Mouse (Mus musculus): ENCODE data around the gene Spdef. TPM values are rescaled to one million over a fixed set of nuclear protein-coding genes. Genes with fewer than 3 reads are reported as not detected.
A peak's percentile ranks its signal among the peaks of the same experiment; 100 is the strongest.

Spdef gene
- polyA plus RNA-seq, 1 experiment from 2014 or later: 0.51 TPM

DNA sequence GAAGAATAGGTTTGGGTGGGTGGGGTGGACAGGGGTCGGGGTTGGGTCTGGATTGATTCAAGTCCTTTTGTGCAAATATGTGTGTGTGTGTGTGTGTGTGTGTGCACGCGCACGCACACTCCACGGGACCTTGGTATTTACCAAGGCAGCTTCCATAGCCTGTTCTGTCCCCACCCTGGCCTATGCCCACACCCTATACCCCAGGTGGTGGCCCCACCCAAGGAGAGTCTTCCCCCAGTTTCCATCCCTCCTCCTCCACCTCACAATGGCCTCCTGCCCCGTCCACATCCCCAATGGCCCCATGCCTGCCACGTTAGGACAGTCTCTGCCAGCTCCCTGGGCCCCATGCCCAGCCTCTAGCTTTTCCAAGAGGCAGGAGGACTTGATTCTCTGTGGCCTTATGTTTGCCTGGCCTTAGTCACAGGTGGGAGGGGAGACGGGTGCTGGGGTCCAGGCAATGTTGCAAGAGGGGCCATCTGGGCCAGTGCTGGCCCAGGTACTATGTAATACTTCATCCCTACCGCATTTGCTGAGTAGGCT, 7.6 kb downstream of the Spdef start:
- 64% methylated on average over 9 of the region's 9 CpGs for WGBS
- no peak overlapping the region for H3K9ac ChIP-seq (replicated peaks)
- ATAC-seq (replicated peaks): no peak
- H3K9me3 ChIP-seq: no peaks in the 10 kb centered on the region
- H3K27ac ChIP-seq (replicated peaks): no peak overlapping the region
- no peaks in the 10 kb centered on the region for H3K36me3 ChIP-seq
- H3K4me3 ChIP-seq: no peak overlapping the region
- peaks cover 16% of the 10 kb centered on the region for H3K4me1 ChIP-seq
- no peaks in the 10 kb centered on the region for H3K27me3 ChIP-seq
- H3K4me2 ChIP-seq (replicated peaks): no peak overlapping the region

DNA sequence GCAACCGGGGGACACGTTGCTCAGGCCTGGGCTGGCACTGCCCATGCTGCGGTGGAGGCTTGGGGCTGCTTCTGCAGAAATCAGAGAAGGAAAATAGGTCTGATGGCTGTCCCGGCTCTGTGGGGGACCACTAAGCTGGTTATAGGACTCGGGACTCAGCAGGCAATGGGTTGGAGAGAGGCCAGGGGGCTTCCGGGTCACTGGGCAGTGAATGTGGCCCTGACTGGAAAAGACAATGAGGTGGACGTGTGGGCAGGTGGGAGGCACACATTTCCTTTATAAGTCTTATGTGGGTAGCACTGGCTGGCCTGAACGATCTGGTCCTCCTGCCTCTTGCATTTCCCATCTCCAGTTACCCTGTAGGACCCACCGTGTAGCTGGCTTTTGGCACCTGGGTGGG, 8.4 kb downstream of the Spdef start:
- Histone ChIP-seq H3K4me1 (peaks cover 14% of the 10 kb centered on the region), H3K27ac (replicated peaks) (no peak overlapping the region), H3K4me2 (replicated peaks) (no peak overlapping the region), H3K36me3 (no peaks in the 10 kb centered on the region), H3K9me3 (no peaks in the 10 kb centered on the region), H3K4me3 (no peak overlapping the region), H3K27me3 (no peaks in the 10 kb centered on the region), H3K9ac (replicated peaks) (no peak overlapping the region)
- 25% methylated on average over 9 of the region's 9 CpGs for WGBS
- no peak for ATAC-seq (replicated peaks)

DNA sequence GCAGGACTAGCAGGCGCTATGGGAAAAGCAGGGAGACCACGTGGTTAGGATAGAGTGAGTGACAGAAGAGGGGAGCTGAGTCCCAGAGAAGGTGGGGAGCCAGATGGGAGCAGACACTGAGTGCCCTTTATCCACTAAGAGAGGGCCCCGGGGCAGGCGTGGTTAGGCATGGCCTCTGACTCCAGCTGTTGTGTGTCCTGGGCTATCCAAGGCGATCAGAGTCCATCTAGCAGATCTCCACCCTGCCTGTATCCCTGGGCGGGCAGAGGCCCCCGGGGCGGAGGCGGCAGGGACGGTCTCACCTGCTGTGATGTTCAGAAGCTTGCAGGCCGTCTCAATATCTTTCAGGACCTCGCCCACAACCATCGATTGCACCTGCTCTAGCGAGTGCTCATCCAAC, 9.1 kb downstream of the Spdef start:
- peaks cover 10% of the 10 kb centered on the region; the same call in 1 of the 2 replicates for H3K4me1 ChIP-seq
- no peak overlapping the region for H3K4me3 ChIP-seq
- H3K9me3 ChIP-seq: no peaks in the 10 kb centered on the region
- H3K27me3 ChIP-seq: no peaks in the 10 kb centered on the region
- H3K27ac ChIP-seq (replicated peaks): no peak overlapping the region
- no peaks in the 10 kb centered on the region for H3K36me3 ChIP-seq
- no peak overlapping the region for H3K9ac ChIP-seq (replicated peaks)
- WGBS: 72% methylated on average over 14 of the region's 14 CpGs
- ATAC-seq (replicated peaks): no peak
- no peak overlapping the region for H3K4me2 ChIP-seq (replicated peaks)

DNA sequence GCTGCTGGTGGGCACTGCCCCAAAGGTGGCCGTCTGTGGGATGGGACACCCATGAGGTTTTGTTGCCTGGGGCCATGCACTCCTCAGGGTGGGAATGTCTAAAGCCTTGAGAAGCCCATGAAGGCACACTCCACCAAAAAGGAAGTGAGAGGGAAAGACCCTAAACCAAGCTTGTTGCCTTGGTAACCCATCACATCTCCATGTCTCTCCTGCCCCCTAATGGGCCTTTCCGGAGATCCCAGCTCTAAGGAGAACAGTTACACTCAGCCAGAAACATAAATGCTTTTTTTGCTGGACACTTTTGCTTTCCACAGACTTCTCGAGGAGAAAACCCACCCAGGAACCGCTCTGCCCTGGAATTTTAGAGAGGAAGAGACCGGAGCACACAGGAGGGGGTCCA, 10.5 kb downstream of the Spdef start:
- no peak overlapping the region for H3K4me2 ChIP-seq (replicated peaks)
- H3K4me1 ChIP-seq: peaks cover 10% of the 10 kb centered on the region; the same call in 1 of the 2 replicates
- H3K27ac ChIP-seq (replicated peaks): no peak overlapping the region
- 0 out of 2 replicates have a peak, but pooled peaks cover 4% of the 10 kb centered on the region for H3K27me3 ChIP-seq
- no peak; the same call in 1 of the 2 replicates for ATAC-seq (replicated peaks)
- no peaks in the 10 kb centered on the region for H3K9me3 ChIP-seq
- no peaks in the 10 kb centered on the region for H3K36me3 ChIP-seq
- H3K4me3 ChIP-seq: no peak overlapping the region
- 61% methylated on average over 5 of the region's 5 CpGs for WGBS
- no peak overlapping the region for H3K9ac ChIP-seq (replicated peaks)

DNA sequence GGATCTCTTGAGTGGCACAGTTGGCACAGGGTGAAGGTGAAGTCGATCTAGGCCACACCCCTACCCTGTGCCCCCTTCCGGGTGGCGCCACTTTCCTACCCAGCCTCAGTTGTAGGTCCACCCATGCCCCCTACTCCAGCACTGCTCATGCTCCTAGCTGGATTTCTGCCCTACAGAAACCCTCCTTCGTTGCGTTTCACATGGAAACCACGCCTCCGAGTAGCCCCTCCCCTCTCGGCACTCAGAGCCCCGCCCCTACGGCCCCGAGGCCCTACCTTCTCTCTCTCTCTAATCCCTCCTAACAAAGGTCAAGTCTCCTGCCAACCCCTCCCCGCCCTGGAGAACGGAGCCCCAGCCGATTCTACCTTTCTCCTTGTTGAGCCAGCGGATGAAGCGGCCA, 12.0 kb downstream of the Spdef start:
- peak; percentile 70; the same call in 1 of the 2 replicates for ATAC-seq (replicated peaks)
- no peak overlapping the region for H3K27ac ChIP-seq (replicated peaks)
- no peaks in the 10 kb centered on the region for H3K9me3 ChIP-seq
- peak overlapping the region; percentile 17 for H3K4me3 ChIP-seq
- no peak overlapping the region for H3K9ac ChIP-seq (replicated peaks)
- 0 out of 2 replicates have a peak, but pooled peaks cover 4% of the 10 kb centered on the region for H3K27me3 ChIP-seq
- WGBS: 3% methylated on average over 16 of the region's 16 CpGs
- peaks cover 10% of the 10 kb centered on the region; the same call in 1 of the 2 replicates for H3K4me1 ChIP-seq
- peak overlapping the region; percentile 31 for H3K4me2 ChIP-seq (replicated peaks)
- no peaks in the 10 kb centered on the region for H3K36me3 ChIP-seq

DNA sequence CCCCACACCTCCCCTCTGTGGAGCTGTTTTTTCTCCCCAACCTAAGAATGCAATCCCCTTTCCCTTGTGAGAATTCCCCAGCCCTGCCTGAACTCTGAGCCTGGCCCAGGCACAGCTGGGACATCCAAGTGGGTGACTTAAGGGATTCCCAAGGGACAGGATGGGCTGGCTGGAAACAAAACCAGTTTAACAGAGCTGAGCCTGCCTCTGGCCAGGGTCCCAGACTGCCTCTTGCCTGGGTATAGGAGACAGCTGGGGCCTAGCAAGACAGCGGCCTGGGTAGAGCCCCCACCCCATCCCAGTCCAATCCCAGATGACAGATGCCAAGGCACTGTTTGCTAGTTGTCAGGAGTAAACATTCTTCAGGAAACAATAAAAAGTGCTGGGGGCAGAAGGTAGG, 15.9 kb downstream of the Spdef start:
- 48% methylated on average over 1 of the region's 1 CpGs for WGBS

DNA sequence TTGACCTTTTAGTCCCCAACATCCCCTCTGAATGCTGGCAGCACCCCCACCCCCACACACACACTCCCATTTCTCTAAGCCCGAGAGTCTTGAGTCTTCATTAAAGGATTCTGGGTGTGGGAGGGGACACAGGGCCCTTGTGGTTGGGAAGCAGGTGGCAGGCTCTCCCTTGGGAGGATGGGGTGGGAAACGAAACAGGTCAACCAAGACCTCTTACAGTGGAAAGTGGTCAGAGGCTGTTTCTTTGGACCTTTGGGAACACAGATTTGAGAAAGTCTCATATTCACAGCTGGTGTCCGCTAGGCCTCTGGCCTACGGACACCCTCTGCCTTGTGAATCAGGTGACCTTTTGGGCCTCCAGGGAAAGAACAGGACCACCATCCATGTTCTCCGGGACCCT, 19.1 kb downstream of the Spdef start:
- Histone ChIP-seq H3K4me3 (no peak overlapping the region), H3K27me3 (0 out of 2 replicates have a peak, but pooled peaks cover 9% of the 10 kb centered on the region), H3K4me2 (replicated peaks) (no peak overlapping the region), H3K4me1 (peaks cover 11% of the 10 kb centered on the region), H3K9ac (replicated peaks) (no peak overlapping the region), H3K36me3 (no peaks in the 10 kb centered on the region), H3K27ac (replicated peaks) (no peak overlapping the region), H3K9me3 (no peaks in the 10 kb centered on the region)
- WGBS: 77% methylated on average over 5 of the region's 5 CpGs
- ATAC-seq (replicated peaks): no peak

More for the DNA sequence above, 15.9 kb downstream of the Spdef start:
- H3K27me3 ChIP-seq: 0 out of 2 replicates have a peak, but pooled peaks cover 4% of the 10 kb centered on the region
- H3K4me1 ChIP-seq: peaks cover 14% of the 10 kb centered on the region
- H3K27ac ChIP-seq (replicated peaks): no peak overlapping the region
- H3K4me2 ChIP-seq (replicated peaks): no peak overlapping the region
- no peaks in the 10 kb centered on the region for H3K36me3 ChIP-seq
- H3K4me3 ChIP-seq: no peak overlapping the region
- H3K9me3 ChIP-seq: no peaks in the 10 kb centered on the region
- H3K9ac ChIP-seq (replicated peaks): no peak overlapping the region
- no peak for ATAC-seq (replicated peaks)

DNA sequence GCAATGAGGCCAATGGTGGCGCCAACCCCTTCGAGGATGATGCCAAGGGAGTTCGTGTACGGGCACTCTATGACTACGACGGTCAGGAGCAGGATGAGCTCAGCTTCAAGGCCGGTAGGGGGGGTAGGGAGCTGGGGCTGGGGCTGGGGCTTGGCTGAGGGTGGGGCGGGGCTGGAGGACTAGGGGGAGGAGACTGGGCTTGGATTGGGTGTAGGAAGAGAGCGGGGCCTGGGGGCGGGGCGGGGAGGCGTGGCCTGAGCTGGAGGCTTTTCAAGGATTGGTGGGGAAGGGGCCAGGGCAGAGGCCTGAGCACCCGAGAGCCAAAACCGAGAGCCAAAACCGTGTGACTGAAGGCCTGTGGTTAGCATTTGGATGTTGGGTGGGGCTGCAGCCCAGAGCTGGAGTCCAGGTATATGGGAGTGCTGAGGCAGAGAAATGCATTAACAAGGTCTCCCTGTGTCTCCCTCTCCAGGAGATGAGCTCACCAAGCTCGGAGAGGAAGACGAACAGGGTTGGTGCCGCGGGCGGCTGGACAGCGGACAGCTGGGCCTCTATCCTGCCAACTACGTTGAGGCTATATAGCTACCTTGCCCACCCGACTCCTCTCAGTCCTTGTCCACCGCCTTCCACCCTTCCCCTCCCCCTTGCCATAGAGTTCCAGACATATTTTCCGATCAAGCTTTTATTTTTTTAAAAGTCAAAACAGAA, 20.6 kb downstream of the Spdef start:
- 4% methylated on average over 25 of the region's 25 CpGs for WGBS
- 0 out of 2 replicates have a peak, but pooled peaks cover 5% of the 10 kb centered on the region for H3K27me3 ChIP-seq
- H3K4me3 ChIP-seq: peak overlapping the region; percentile 28
- H3K4me1 ChIP-seq: peaks cover 11% of the 10 kb centered on the region
- H3K4me2 ChIP-seq (replicated peaks): peak overlapping the region; percentile 42
- peak; percentile 83 for ATAC-seq (replicated peaks)
- H3K9ac ChIP-seq (replicated peaks): peak overlapping the region; percentile 10; the same call in 1 of the 2 replicates
- H3K9me3 ChIP-seq: no peaks in the 10 kb centered on the region
- no peak overlapping the region for H3K27ac ChIP-seq (replicated peaks)
- no peaks in the 10 kb centered on the region for H3K36me3 ChIP-seq

DNA sequence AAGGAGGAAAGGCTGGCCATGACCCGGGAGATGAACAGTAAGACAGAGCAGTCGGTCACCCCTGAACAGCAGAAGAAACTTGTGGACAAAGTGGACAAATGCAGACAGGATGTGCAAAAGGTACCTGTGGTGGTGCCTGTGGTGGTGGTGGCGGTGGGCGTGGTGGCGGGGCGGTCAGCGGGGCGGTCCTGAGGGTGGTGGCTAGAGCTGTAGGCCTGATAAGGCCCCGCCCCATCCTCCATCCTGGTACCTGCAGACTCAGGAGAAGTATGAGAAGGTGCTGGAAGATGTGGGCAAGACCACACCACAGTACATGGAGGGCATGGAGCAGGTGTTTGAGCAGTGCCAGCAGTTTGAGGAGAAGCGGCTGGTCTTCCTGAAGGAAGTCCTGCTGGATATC, 23.1 kb downstream of the Spdef start:
- Histone ChIP-seq H3K9me3 (no peaks in the 10 kb centered on the region), H3K4me1 (peaks cover 17% of the 10 kb centered on the region), H3K27ac (replicated peaks) (no peak overlapping the region), H3K27me3 (0 out of 2 replicates have a peak, but pooled peaks cover 5% of the 10 kb centered on the region), H3K36me3 (no peaks in the 10 kb centered on the region), H3K9ac (replicated peaks) (no peak overlapping the region), H3K4me3 (no peak overlapping the region), H3K4me2 (replicated peaks) (no peak overlapping the region)
- no peak for ATAC-seq (replicated peaks)
- WGBS: 46% methylated on average over 10 of the region's 10 CpGs

DNA sequence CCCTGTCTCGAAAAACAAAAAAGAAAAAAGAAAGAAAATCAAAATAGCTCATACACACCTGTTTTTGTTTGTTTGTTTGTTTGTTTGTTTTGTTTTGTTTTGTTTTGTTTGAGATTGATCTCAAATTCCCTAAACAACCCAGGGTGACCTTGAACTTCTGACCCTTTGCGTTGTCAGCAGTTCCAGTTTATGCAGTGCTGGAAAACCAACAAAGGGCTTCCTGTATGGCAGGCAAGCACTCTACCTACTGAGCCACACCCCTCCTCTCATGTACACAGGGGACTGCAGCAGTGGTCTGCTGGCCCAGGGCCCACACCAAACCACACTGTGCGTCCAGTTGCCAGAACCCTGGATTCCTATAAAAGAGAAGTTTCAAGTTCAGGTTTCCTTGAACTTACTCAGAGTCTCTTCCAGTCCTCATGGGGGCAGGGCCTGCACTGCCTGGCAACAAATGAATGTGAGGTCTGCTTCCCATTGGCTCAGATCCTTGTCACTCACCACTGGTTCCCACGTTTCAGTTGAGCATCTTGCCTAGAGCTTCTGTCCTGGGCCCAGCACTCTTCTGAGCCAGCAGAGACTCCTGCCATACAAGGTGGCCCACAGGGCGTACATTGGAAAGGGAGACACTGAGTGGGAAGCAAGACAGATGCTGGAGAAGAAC, 24.7 kb downstream of the Spdef start:
- 70% methylated on average over 5 of the region's 5 CpGs for WGBS
- H3K9me3 ChIP-seq: no peaks in the 10 kb centered on the region

DNA sequence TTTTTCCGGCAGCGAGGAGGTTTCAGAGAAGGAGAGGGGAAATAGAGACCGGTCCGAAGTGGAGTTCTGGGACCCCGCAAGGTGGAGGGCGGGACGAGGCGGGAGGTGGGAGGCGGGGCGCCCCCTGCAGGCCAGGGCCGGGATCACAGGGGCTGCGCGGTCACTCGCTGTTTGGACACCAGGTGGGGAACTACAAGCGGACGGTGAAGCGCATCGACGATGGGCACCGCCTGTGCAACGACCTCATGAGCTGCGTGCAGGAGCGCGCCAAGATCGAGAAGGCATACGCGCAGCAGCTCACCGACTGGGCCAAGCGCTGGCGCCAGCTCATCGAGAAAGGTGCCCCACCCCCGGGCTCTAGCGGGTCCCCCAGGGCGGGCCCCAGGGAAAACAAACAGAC, 26.2 kb downstream of the Spdef start:
- peak overlapping the region; percentile 36; the same call in 1 of the 2 replicates for H3K9ac ChIP-seq (replicated peaks)
- 0 out of 2 replicates have a peak, but pooled peaks have one; percentile 21 for ATAC-seq (replicated peaks)
- H3K4me1 ChIP-seq: peaks cover 6% of the 10 kb centered on the region
- peak overlapping the region; percentile 31 for H3K4me3 ChIP-seq
- no peak overlapping the region for H3K27ac ChIP-seq (replicated peaks)
- WGBS: 1% methylated on average over 34 of the region's 34 CpGs
- peak overlapping the region; percentile 48 for H3K4me2 ChIP-seq (replicated peaks)
- no peaks in the 10 kb centered on the region for H3K36me3 ChIP-seq
- H3K27me3 ChIP-seq: 0 out of 2 replicates have a peak, but pooled peaks cover 5% of the 10 kb centered on the region
- H3K9me3 ChIP-seq: no peaks in the 10 kb centered on the region

More for the DNA sequence above, 24.7 kb downstream of the Spdef start:
- Histone ChIP-seq H3K27ac (replicated peaks) (no peak overlapping the region), H3K27me3 (0 out of 2 replicates have a peak, but pooled peaks cover 5% of the 10 kb centered on the region), H3K9ac (replicated peaks) (no peak overlapping the region), H3K4me1 (peaks cover 17% of the 10 kb centered on the region), H3K4me3 (no peak overlapping the region), H3K4me2 (replicated peaks) (no peak overlapping the region), H3K36me3 (no peaks in the 10 kb centered on the region)
- ATAC-seq (replicated peaks): no peak

DNA sequence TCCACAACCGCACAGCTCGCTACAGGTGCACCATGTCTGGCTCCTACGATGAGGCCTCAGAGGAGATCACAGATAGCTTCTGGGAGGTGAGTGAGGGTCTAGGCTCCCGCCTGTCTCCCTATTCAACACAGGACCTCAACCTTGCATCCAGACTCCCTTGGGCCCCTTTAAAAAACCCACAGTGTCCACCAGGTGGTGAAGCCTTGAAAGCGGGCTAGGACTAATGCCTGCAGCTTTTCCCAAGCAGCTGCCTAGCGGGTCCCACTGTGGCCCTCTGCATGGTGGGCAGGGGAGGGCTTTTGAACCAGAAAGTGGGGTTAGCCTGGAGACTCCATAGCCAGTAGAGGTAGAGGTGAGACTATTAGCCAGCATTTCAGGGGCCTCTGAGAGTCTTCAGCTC, 26.9 kb downstream of the Spdef start:
- no peak for ATAC-seq (replicated peaks)
- Histone ChIP-seq H3K27me3 (0 out of 2 replicates have a peak, but pooled peaks cover 4% of the 10 kb centered on the region), H3K4me1 (peaks cover 5% of the 10 kb centered on the region), H3K4me2 (replicated peaks) (no peak overlapping the region), H3K9me3 (no peaks in the 10 kb centered on the region), H3K36me3 (no peaks in the 10 kb centered on the region), H3K27ac (replicated peaks) (no peak overlapping the region), H3K4me3 (no peak overlapping the region), H3K9ac (replicated peaks) (no peak overlapping the region)
- 74% methylated on average over 6 of the region's 6 CpGs for WGBS
